Mouse (Mus musculus) urinary bladder, adult 2 months (tissue): Measurements from ENCODE around the gene Pwwp2b. TPM values are rescaled to one million over a fixed set of nuclear protein-coding genes. Genes with fewer than 3 reads are reported as not detected.
A peak's percentile ranks its signal among the peaks of the same experiment; 100 is the strongest.

Experiments used
- DNase-seq: peaks from one replicate; pipeline ENCODE4 v3.0.0; 2022; ENCODE audit warnings: low spot score
- polyA plus RNA-seq: library from polyadenylated mRNA; depleted of rRNA; stranded (reverse); fragments of >200 nt; gene quantifications from 2 replicates; pipeline ENCODE4 v1.2.3, GENCODE M21; 2012; rRNA removed

Pwwp2b gene
- polyA plus RNA-seq, 1 experiment = 35.8 TPM

GRCm38 (mm10) chr7:139299424-139299823, 51.1 kb downstream of the Pwwp2b start:
- peak; percentile 86 for DNase-seq

- no peak for DNase-seq
Observed at GRCm38 (mm10) chr7:139300423-139300822, 52.1 kb downstream of the Pwwp2b start.

- DNase-seq = no peak
Observed at GRCm38 (mm10) chr7:139301505-139301904, 53.2 kb downstream of the Pwwp2b start.

- no peak for DNase-seq
Observed at GRCm38 (mm10) chr7:139302314-139302713, 54.0 kb downstream of the Pwwp2b start.

- DNase-seq = peak; percentile 88
Observed at GRCm38 (mm10) chr7:139303280-139304011, 55.2 kb downstream of the Pwwp2b start.

- DNase-seq = no peak
Observed at GRCm38 (mm10) chr7:139304322-139304721, 56.0 kb downstream of the Pwwp2b start.

GRCm38 (mm10) chr7:139307056-139307455, 58.8 kb downstream of the Pwwp2b start:
- DNase-seq = no peak

- DNase-seq = no peak
Observed at GRCm38 (mm10) chr7:139308140-139308895, 60.0 kb downstream of the Pwwp2b start.

- no peak for DNase-seq
Observed at GRCm38 (mm10) chr7:139309106-139309505, 60.8 kb downstream of the Pwwp2b start.

- DNase-seq = no peak
Observed at GRCm38 (mm10) chr7:139310487-139310951, 62.2 kb downstream of the Pwwp2b start.

GRCm38 (mm10) chr7:139312686-139313085, 64.4 kb downstream of the Pwwp2b start:
- no peak for DNase-seq

- no peak for DNase-seq
Observed at GRCm38 (mm10) chr7:139313413-139313812, 65.1 kb downstream of the Pwwp2b start.

- DNase-seq = no peak
Observed at GRCm38 (mm10) chr7:139314716-139315115, 66.4 kb downstream of the Pwwp2b start.

- DNase-seq = no peak
Observed at GRCm38 (mm10) chr7:139319006-139319411, 70.7 kb downstream of the Pwwp2b start.

Other genes starting within 250 kb of the Pwwp2b start
- gene Dpysl4, start 162.5 kb upstream of the Pwwp2b start, polyA plus RNA-seq = 3.7 and 4.3 TPM in 2 replicates
- gene Lrrc27, start 35.5 kb upstream of the Pwwp2b start, polyA plus RNA-seq = 9.9 and 11.0 TPM in 2 replicates
- 15.1 and 15.8 TPM in 2 replicates for gene Stk32c, start 35.2 kb upstream of the Pwwp2b start, polyA plus RNA-seq
- 26.7 and 71.7 TPM in 2 replicates for gene Inpp5a, start 140.6 kb downstream of the Pwwp2b start, polyA plus RNA-seq